Comparison of ENCODE assay signal across 17 mouse cellular contexts in genomic region chr1:170656518-170657227, GRCm38 (mm10). TPM values are rescaled to one million over a fixed set of nuclear protein-coding genes. Genes with fewer than 3 reads are reported as not detected.
DNase-seq lines count a peak whose midpoint lies in the region; ATAC-seq and TF ChIP-seq lines count a peak whose summit lies in the region.
"Had no signal": no experiment of that assay in that cellular context is flagged by ENCODE, and none has a peak within 500 bp of the region (broad histone marks: within the 10 kb centered on the region; RNA-seq: fewer than 3 reads in every experiment).

No protein-coding gene starts in this region.

- H3K27me3 ChIP-seq in forebrain, embryonic 14.5 days (replicated peaks; ENCODE audit: control insufficient read depth, insufficient read depth, low read length): no peaks in the 10 kb centered on the region
- H3K27me3 ChIP-seq in intestine, embryonic 15.5 days (replicated peaks): no peaks in the 10 kb centered on the region
- no peaks in the 10 kb centered on the region for H3K27me3 ChIP-seq in neural tube, embryonic 14.5 days (ENCODE audit: control insufficient read depth, insufficient read depth, low read length)
- H3K27me3 ChIP-seq: CH12.LX; kidney, embryonic 15.5 days; limb, embryonic 15.5 days had no signal

- H3K4me1 ChIP-seq in forebrain, embryonic 14.5 days (ENCODE audit: control insufficient read depth, insufficient read depth, low read length): peaks cover 8% of the 10 kb centered on the region; the same call in 1 of the 2 replicates
- H3K4me1 ChIP-seq in intestine, embryonic 15.5 days (replicated peaks): no peaks in the 10 kb centered on the region
- H3K4me1 ChIP-seq in neural tube, embryonic 14.5 days (ENCODE audit: control insufficient read depth, insufficient read depth, low read length): no peaks in the 10 kb centered on the region

- peak overlapping the region; percentile 62; the same call in 1 of the 2 replicates for H3K27ac ChIP-seq in layer of hippocampus, adult 2 months
- 0 out of 2 replicates have a peak overlapping the region, but pooled peaks have one; percentile 46 for H3K27ac ChIP-seq in forebrain, embryonic 14.5 days (ENCODE audit: low read depth, low read length)
- H3K27ac ChIP-seq in intestine, embryonic 15.5 days: no peak overlapping the region
- no peak overlapping the region for H3K27ac ChIP-seq in neural tube, embryonic 14.5 days (ENCODE audit: low read depth, low read length)
- H3K27ac ChIP-seq: heart, adult 2 months; kidney, embryonic 15.5 days; limb, embryonic 15.5 days; macrophage had no signal

- 76% methylated on average over 11 of the region's 11 CpGs for WGBS in forebrain, embryonic 14.5 days
- WGBS in intestine, embryonic 15.5 days: 73% methylated on average over 11 of the region's 11 CpGs
- 58% methylated on average over 11 of the region's 11 CpGs for WGBS in neural tube, embryonic 14.5 days

- no peak for DNase-seq in layer of hippocampus, adult 2 months (ENCODE audit: low spot score in 2 of 2)
- no peak for DNase-seq in layer of hippocampus, postnatal 36 days
- DNase-seq in forebrain, embryonic 14.5 days (ENCODE audit: low spot score): no peak
- no peak for DNase-seq in heart, adult 18-20 months
- DNase-seq in ovary, postnatal 10 days (ENCODE audit: low spot score): no peak
- DNase-seq: adrenal gland, postnatal 14 days; cerebellum, postnatal 14 days; heart, adult 2 months; midbrain, embryonic 14.5 days; right cerebral cortex, postnatal 4 days; thymus, adult 2 months had no signal

- no peak overlapping the region for H3K4me3 ChIP-seq in layer of hippocampus, adult 2 months
- no peak overlapping the region for H3K4me3 ChIP-seq in forebrain, embryonic 14.5 days (ENCODE audit: low read depth, low read length)
- no peak overlapping the region for H3K4me3 ChIP-seq in intestine, embryonic 15.5 days (replicated peaks)
- H3K4me3 ChIP-seq in neural tube, embryonic 14.5 days (ENCODE audit: low read depth, low read length): no peak overlapping the region
- H3K4me3 ChIP-seq: heart, adult 2 months; kidney, embryonic 15.5 days; limb, embryonic 15.5 days had no signal

- H3K4me2 ChIP-seq in forebrain, embryonic 14.5 days (ENCODE audit: low read length): no peak overlapping the region
- H3K4me2 ChIP-seq in intestine, embryonic 15.5 days (replicated peaks): no peak overlapping the region
- H3K4me2 ChIP-seq in neural tube, embryonic 14.5 days (ENCODE audit: low read depth, low read length): no peak overlapping the region
- H3K4me2 ChIP-seq: kidney, embryonic 15.5 days; limb, embryonic 15.5 days had no signal

- TF ChIP-seq CTCF in layer of hippocampus, adult 2 months (conservative IDR thresholded peaks at IDR 0.05): no peak

- ATAC-seq in forebrain, embryonic 14.5 days: peak; percentile 35; the same call in 1 of the 2 replicates
- 0 out of 2 replicates have a peak, but pooled peaks have one; percentile 28 for ATAC-seq in intestine, embryonic 15.5 days
- ATAC-seq in neural tube, embryonic 14.5 days (ENCODE audit: low read depth): peak; percentile 37; the same call in 1 of the 2 replicates

- no peak overlapping the region for H3K9ac ChIP-seq in forebrain, embryonic 14.5 days (ENCODE audit: low read length)
- no peak overlapping the region for H3K9ac ChIP-seq in intestine, embryonic 15.5 days
- H3K9ac ChIP-seq in neural tube, embryonic 14.5 days (replicated peaks; ENCODE audit: low read depth, low read length): no peak overlapping the region
- H3K9ac ChIP-seq: kidney, embryonic 15.5 days; limb, embryonic 15.5 days had no signal

- no peaks in the 10 kb centered on the region for H3K9me3 ChIP-seq in forebrain, embryonic 14.5 days (replicated peaks; ENCODE audit: control insufficient read depth, low read length)
- no peaks in the 10 kb centered on the region for H3K9me3 ChIP-seq in intestine, embryonic 15.5 days
- H3K9me3 ChIP-seq in neural tube, embryonic 14.5 days (ENCODE audit: control insufficient read depth, low read length): no peaks in the 10 kb centered on the region
- H3K9me3 ChIP-seq: kidney, embryonic 15.5 days; limb, embryonic 15.5 days had no signal

- no peaks in the 10 kb centered on the region for H3K36me3 ChIP-seq in forebrain, embryonic 14.5 days (ENCODE audit: control insufficient read depth, insufficient read depth, low read length)
- no peaks in the 10 kb centered on the region for H3K36me3 ChIP-seq in intestine, embryonic 15.5 days
- H3K36me3 ChIP-seq in neural tube, embryonic 14.5 days (ENCODE audit: control insufficient read depth, insufficient read depth, low read length): no peaks in the 10 kb centered on the region
- H3K36me3 ChIP-seq: kidney, embryonic 15.5 days; limb, embryonic 15.5 days had no signal

RNA-seq across cellular contexts. Expression of gene Olfml2b, which starts 12.3 kb away (rescaled TPM):
- total RNA-seq in layer of hippocampus, adult 2 months (2021): 10 to 100 TPM; 48.7 to 48.8 TPM
- 10 to 100 TPM; 40.6 to 52.9 TPM for total RNA-seq in layer of hippocampus, postnatal 36 days (2021)
- 9.7 and 10.7 TPM in 2 replicates for polyA plus RNA-seq in forebrain, embryonic 14.5 days (2014; fragmentation: Nextera tagmentation; extraction: Ambion mirVana)
- polyA plus RNA-seq in intestine, embryonic 15.5 days (2015; fragmentation: Nextera tagmentation; extraction: Ambion mirVana): 19.8 and 20.4 TPM in 2 replicates
- 3.6 and 10.0 TPM in 2 replicates for polyA plus RNA-seq in neural tube, embryonic 14.5 days (2014; fragmentation: Nextera tagmentation; extraction: Ambion mirVana)
- 10 to 100 TPM; 11.8 to 14.8 TPM for total RNA-seq in heart, adult 18-20 months (2021)

Comparison
In these comparisons a context has a peak if more than half of its experiments do, and no peak if none do; other contexts are left out.
1. H3K27ac ChIP-seq: peak in layer of hippocampus, adult 2 months (single experiment) and forebrain, embryonic 14.5 days (single experiment); none in intestine, embryonic 15.5 days (single experiment) and neural tube, embryonic 14.5 days (single experiment).
2. Peak in every context shown above with its lines, with median percentiles within 50 percentile points of each other: ATAC-seq.